Mouse (Mus musculus): Measurements from ENCODE around the gene Pdxdc1. TPM values are rescaled to one million over a fixed set of nuclear protein-coding genes. Genes with fewer than 3 reads are reported as not detected.
"Not testable (repeated sequence)": the region's sequence is repeated elsewhere in the genome, so short reads cannot be mapped to it uniquely, and the experiment has no call there.

Gene Pdxdc1
- polyA plus RNA-seq (2012; rRNA removed) = 235 and 281 TPM in 2 replicates

- under 1% methylated on average over 53 of the region's 57 CpGs for WGBS
- DNase-seq (ENCODE audit: low read depth, low spot score) = peak; percentile 75
Measured at GRCm38 (mm10) chr16:13902888-13903483, at the start of gene Pdxdc1, which contains the start of gene Mpv17l. Gene Pdxdc1, minus strand, starts transcription at chr16:13903131. Gene Mpv17l, plus strand, starts transcription at chr16:13903161.

GRCm38 (mm10) chr16:13951245-13951644 is 48.3 kb upstream of the Pdxdc1 start:
- DNase-seq (ENCODE audit: low read depth, low spot score) = no peak
- WGBS = 67% methylated on average over 3 of the region's 3 CpGs

GRCm38 (mm10) chr16:13946306-13946705 is 43.4 kb upstream of the Pdxdc1 start:
- WGBS = 97% methylated on average over 1 of the region's 1 CpGs
- no peak for DNase-seq (ENCODE audit: low read depth, low spot score)

GRCm38 (mm10) chr16:13945153-13945552 is 42.2 kb upstream of the Pdxdc1 start:
- 75% methylated on average over 4 of the region's 4 CpGs for WGBS
- no peak for DNase-seq (ENCODE audit: low read depth, low spot score)

- WGBS = 78% methylated on average over 5 of the region's 5 CpGs
- DNase-seq (ENCODE audit: low read depth, low spot score) = no peak
Measured at GRCm38 (mm10) chr16:13944752-13945151, 41.8 kb upstream of the Pdxdc1 start.

DNA sequence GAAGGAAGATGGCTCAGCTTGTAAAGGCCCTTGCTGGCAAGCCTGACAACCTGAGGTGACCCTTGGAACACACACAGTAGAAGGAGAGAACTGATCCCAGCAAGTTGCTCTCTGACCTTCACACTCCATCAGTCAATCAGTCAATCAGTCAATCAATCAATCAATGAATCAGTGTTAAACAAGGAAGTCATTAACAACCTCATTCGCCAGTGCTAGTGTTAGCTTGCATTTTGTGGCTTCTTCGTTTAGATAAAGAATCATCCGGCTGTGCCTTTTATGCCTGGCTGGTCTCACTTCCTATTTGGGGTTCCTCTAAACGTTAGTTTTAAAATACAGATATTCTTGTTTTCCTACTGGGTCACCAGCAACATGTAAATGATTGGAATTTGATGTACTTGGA is 41.2 kb upstream of the Pdxdc1 start:
- whole genome bisulfite sequencing = 63% methylated on average over 4 of the region's 4 CpGs
- DNase-seq (ENCODE audit: low read depth, low spot score) = no peak

GRCm38 (mm10) chr16:13940847-13941395 is 38.0 kb upstream of the Pdxdc1 start:
- WGBS = 3% methylated on average over 34 of the region's 34 CpGs
- DNase-seq (ENCODE audit: low read depth, low spot score) = no peak

DNA sequence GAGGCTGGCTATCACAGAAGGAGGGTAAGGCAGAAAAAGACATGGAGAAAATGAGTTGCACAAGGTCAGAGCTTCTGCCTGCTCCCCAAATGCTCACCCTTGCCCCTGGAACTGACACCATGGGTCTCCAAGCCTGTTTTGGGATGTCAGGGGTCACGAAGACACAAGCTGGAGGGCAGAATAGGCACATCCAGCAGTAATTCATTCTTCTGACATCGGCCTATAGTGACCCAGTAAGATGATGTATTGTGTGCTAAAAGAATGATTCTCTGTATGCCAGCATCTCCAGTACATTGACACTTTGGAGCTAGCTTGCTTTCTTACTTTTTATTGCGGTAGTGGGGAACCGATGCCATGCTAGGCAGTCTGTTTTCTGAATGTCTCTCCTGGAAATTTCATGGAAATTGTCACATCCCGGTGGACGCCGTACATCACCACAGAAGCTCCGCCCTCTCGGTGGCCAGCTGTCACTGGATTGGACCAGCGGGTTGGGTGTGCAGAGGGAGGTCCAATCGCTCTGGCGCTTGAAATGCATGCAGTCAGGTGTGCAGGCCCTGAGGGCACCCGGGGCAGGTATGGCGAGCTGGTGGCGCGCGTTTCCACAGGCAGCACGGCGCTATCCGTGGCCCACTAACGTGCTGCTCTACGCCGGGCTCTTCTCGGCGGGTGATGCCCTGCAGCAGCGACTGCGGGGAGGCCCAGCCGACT is 37.4 kb upstream of the Pdxdc1 start:
- WGBS = 6% methylated on average over 28 of the region's 28 CpGs
- peak; percentile 44 for DNase-seq (ENCODE audit: low read depth, low spot score)

DNA sequence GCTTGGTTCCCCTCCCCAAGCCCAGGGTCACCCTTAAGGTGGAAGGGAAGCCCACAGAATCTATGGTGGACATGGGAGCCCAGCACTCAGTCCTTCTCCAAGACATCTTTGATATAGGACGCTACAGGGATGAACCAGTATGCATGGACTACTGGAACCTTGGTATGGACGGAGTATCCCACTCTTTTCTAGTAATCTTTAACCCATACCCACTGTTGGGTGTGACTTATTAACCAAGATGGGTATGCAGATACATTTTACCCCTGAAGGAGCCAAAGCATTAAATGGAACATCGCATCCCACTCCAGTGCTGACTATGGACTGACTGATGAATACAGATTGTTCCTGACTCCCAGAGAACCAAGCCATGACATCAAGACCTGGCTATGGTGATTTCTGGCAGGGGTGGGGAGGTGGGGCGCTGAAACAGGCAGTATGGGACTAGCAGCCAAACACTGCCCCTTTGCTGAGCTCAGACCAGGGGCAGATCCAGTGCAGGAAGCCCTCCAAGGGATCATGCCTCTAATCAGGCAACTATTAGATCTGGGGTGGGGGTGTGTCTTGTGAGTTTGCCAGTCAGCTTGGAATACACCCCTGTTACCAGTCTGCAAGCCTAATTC is 24.6 kb upstream of the Pdxdc1 start:
- 91% methylated on average over 4 of the region's 4 CpGs for WGBS
- DNase-seq (ENCODE audit: low read depth, low spot score) = no peak

- 96% methylated on average over 5 of the region's 5 CpGs for WGBS
- not testable (repeated sequence) for DNase-seq (ENCODE audit: low read depth, low spot score)
Measured at GRCm38 (mm10) chr16:13922966-13923365, 20.0 kb upstream of the Pdxdc1 start.

DNA sequence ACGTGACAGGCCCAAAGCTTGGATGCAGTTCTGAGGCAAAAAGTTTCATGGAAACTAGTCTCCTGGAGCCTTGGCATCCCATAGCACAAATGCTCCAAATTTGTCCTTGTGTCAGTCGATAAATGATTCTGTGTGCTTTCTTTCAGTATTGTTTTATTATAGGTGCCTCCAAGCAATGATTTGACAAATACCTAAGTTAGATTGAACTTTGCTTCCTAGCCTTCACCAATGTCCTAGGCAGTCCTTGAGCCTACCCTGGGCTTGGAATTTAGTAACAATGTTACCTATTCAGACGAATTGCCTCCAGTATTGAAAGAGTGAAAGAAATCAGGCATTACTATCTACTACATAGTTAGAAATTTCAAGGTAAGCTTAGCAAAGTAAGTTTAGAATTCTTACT is 19.6 kb upstream of the Pdxdc1 start:
- not testable (repeated sequence) for DNase-seq (ENCODE audit: low read depth, low spot score)
- 92% methylated on average over 3 of the region's 3 CpGs for WGBS

DNA sequence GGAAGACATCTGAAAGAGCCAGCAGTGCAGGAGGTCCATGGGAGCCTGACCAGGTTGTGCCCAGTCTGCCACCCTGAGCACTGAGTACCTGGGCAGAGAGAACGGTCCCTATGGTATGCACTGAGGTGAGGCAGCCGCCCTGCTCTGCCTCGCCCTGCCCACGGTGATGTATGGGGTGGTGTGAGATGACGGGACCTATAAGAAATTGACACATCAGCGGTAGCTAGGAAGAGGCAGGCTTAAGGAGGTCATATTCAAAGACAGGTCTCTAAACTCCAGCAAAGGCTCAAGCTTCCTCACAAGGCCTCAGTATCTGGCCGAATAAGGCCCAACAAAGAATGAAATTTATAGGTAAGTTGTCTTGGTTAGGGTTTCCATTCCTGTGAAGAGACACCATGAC is 18.9 kb upstream of the Pdxdc1 start:
- 96% methylated on average over 7 of the region's 7 CpGs for WGBS

GRCm38 (mm10) chr16:13921063-13921462 is 18.1 kb upstream of the Pdxdc1 start:
- WGBS = 90% methylated on average over 6 of the region's 6 CpGs
- no peak for DNase-seq (ENCODE audit: low read depth, low spot score)

More for the DNA sequence above, 18.9 kb upstream of the Pdxdc1 start:
- no peak for DNase-seq (ENCODE audit: low read depth, low spot score)

- no peak for DNase-seq (ENCODE audit: low read depth, low spot score)
- WGBS = 93% methylated on average over 5 of the region's 5 CpGs
Measured at GRCm38 (mm10) chr16:13920093-13920492, 17.2 kb upstream of the Pdxdc1 start.

DNA sequence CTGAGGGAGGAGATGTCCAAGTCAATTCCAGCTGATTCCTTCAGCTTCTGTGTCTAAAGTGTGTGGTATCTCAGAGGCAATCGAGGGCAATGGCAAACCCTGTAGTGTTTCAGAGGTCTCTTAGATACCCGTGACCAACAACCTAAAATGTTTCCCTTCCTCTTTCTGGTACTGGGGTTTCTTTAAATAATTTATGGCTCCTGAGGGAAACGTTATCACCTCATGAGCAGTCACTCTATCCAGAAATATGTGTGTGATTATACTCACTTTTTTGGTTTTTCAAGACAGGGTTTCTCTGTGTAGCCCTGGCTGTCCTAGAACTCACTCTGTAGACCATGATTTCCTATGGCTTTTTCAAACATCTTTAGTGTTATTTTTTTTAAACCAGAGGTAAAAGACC is 4.4 kb upstream of the Pdxdc1 start:
- DNase-seq (ENCODE audit: low read depth, low spot score) = no peak
- 75% methylated on average over 3 of the region's 3 CpGs for WGBS

DNA sequence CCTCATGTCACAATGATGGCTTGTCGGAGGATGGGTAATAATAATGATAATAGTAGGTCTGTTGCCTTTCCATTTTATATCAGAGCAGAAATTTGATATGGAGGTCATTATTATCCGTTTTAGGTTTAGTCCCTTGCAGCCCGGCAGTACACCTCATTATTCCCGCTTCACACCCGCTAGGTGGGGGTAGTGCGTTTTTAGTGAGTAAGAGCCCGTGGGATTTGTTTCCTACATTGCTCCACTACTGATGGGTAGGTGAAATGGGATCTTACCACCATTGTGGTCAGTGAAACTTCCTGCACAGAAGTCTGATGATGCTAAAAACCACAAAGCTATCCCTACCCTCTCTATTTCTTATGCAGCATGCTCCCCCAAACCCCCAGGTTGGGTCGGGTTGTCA is 557 bp upstream of the Pdxdc1 start:
- no peak for DNase-seq (ENCODE audit: low read depth, low spot score)
- WGBS = 5% methylated on average over 8 of the region's 8 CpGs

GRCm38 (mm10) chr16:13902397-13902831 is 517 bp downstream of the Pdxdc1 start:
- WGBS = under 1% methylated on average over 30 of the region's 30 CpGs
- no peak for DNase-seq (ENCODE audit: low read depth, low spot score)

DNA sequence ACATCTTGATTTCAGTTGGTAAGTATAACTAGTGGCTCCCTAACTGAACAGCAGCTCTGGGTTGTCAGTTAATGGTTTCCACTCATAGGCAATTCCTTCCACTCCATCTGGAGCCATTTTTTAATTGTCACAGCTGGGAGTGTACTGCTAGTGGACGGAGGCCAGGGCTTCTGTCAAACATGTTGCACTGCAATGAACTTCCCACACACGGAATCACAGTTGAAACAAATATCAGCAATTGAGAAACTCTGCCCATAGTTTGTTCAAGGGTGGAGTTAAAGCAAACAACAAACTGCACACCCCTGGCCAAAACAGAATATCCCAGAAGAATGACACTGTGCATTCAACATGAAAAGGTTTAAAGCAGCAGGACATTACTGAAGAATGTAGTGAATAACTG is 4.0 kb downstream of the Pdxdc1 start:
- WGBS = 12% methylated on average over 2 of the region's 2 CpGs
- no peak for DNase-seq (ENCODE audit: low read depth, low spot score)

- DNase-seq (ENCODE audit: low read depth, low spot score) = no peak
- 78% methylated on average over 3 of the region's 3 CpGs for WGBS
Measured at GRCm38 (mm10) chr16:13896357-13896756, 6.6 kb downstream of the Pdxdc1 start.

DNA sequence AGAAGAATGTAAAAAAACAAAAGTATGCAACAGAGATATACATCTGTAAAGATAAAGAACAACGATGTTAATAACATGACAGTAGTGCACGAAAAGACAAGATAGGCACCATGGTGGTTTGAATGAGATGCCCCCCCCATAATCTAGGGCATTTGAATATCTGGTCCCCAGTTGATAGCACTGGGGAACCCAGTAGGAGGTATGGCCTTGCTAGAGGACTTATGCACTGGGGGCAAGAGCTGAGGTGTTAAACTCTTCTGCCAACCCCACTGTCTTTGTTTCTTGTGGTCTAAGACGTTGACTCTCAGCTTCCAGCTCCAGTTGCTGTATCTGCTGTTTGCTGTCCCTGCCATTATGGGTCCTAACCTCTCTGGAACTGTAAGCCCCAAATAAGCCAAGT is 7.2 kb downstream of the Pdxdc1 start:
- no peak for DNase-seq (ENCODE audit: low read depth, low spot score)
- WGBS = 58% methylated on average over 3 of the region's 3 CpGs

DNA sequence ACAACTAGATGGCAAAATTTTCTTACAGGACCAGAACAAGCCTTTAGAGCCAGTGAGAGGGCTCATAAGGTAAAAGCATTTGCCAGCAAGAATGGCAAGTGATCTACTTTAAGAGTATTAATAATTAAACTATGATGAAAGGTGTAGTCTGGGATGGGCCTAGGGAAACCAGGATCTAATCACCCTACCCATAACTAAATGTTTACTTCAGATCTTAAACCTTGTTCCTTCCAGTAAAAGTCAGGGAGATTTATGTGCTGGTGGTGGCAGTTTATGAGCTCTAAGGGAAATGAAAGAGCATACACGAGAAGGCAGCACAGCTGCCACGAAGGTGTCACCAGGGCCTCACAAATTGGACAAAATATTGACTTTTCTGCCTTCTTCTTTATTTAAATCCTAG is 8.8 kb downstream of the Pdxdc1 start:
- peak; percentile 91 for DNase-seq (ENCODE audit: low read depth, low spot score)
- 6% methylated on average over 2 of the region's 2 CpGs for WGBS

All from large intestine, adult 2 months (tissue).